Mouse (Mus musculus) mesoderm, embryonic 11.5 days (tissue): ENCODE measurements at regions not wholly inside any gene's neighbourhood (a gene's known extent, or its start where the extent isn't known, plus 50 kb on each side); places are given as distances from the start of the nearest gene placed in this dataset.

Experiments
- DNase-seq: peaks from one replicate; pipeline ENCODE4 v3.0.0-alpha.2; 2012; ENCODE audit warnings: low read depth, low spot score

DNA sequence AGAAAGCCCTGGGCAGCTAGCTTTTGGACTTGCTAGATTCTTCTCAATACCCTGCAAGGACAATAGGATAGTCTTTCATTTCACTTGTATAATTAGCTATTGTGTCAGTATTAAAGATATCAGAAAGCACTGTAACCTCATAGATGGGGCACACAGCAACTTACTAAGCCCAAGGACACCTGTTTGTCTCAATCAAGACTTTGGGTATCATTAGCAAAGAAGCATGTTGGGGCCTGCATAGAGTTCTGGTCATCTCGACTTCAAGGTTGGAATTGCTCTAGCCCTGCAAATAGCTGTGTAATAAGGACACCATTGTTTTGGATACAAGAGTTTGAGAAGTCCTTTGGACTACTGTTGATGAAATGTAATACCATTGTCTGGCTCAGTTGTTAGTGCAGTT is 104.6 kb upstream of the Rspo3 start:
- no peak for DNase-seq

DNA sequence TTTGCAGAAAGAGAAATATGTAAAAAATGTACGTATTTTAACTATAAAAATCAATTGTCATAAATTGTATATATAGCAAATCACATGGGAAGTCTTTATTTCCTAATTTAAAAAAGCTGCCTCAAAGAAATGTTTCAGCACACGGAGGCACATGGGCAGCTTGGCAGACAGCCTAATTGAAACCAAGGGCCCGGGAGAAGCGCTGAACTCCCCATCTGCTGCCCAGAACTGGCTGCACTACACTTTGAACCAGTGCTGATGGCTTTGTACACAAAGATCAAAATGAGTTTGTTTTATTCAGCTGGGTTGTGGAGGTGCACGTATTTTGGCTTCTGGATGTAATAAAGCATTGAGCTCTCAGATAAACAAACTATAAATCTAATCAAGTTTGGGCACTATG is 100.2 kb upstream of the Rspo3 start:
- DNase-seq: peak; percentile 8

DNA sequence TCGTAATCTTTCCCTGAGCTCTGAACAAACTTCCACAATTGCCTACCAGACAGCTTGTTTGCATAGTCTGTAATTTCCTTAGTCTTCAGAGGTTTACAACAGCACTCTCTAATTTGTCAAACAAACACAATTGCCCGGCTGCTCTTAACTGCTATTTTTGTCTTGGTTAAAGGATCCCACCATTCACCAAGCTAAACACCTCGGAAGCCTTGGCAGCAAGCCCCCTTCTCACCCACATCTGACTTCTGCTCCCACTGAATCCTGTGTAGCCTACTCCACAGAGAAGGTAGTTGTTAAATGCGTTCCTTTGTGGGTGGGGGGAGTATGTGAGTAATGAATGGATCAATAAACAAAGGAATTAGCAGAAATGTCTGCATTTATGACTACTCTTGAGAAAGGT is 59.8 kb upstream of the Rspo3 start:
- DNase-seq: no peak

DNA sequence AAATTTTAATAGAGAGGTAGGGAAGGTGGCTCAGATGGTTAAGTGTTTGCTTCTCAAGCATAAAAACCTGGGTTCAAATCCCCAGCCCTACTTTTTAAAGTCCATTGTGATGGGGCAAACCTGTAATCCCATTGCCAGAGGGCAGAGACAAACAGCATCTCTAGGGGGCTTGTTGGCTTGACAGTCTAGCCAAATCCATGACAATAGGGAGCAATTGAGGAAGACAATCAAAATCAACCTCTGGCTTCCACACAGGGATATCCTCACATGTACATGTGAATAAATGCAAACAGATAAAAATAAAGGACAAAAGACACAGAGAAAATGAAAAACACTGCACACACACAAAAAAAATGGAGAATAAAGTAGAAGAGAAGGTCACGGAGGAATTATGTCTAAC is 59.3 kb upstream of the Rspo3 start:
- no peak for DNase-seq

DNA sequence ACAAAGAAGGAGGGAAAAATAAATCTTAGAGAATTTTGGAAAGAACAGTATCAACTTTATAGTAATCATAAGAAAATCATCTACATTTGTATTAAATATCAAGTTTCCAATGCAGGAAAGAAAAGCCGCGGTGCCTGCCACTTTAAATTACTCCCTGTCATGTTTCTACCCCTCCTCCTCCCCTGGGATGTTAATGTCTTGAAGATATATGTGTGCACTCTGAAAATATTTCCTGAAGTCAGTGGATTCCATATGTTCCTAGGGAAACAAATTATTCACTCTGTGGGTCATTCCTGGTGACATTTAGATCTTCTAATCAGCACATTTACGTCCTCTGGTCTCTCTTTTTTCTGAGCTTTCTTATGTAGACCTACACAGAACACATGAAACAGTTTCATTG is 57.2 kb upstream of the Rspo3 start:
- peak; percentile 75 for DNase-seq

DNA sequence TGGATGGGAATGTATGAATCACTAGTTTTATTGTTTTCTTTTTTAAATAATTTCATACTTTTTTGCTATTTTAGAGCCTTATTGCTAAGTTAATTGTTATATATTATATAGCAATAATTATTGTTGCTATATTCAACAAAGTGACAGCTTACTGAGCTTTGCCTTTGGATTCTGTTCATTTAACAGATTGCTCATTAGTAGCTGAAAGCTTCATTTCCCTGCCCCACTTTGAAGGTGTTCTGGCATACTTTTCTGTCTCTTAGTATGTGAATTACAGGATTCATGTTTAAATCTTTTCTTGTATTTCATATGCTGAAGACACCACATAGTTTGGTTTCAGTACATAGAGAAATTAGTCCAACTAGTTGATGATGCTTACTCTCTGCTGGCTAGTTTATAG is 54.5 kb upstream of the Rspo3 start:
- DNase-seq: no peak

DNA sequence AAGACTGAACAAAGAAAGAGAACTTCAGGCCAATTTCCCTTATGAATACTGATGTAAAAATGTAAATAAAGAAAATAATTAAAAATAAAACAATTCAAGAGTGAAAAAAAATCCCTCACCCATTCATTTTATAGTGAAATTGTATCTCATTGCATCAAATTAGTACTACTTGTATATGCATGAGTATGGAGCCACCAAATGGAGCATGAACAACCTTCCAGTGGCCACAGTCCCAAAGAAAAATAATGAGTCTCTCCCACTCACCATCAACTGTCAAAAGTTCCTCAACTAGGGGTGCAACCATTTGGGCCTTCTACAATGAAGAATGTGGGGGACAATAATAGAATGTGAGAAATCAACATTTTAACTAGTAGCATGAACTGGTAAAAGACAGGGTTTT is 54.1 kb upstream of the Rspo3 start:
- no peak for DNase-seq
